Mouse (Mus musculus): ENCODE data around the gene Arpc4. TPM values are rescaled to one million over a fixed set of nuclear protein-coding genes. Genes with fewer than 3 reads are reported as not detected.
A peak's percentile ranks its signal among the peaks of the same experiment; 100 is the strongest.

Arpc4 gene
- polyA plus RNA-seq, 1 experiment from 2014 or later = 241 TPM

DNA sequence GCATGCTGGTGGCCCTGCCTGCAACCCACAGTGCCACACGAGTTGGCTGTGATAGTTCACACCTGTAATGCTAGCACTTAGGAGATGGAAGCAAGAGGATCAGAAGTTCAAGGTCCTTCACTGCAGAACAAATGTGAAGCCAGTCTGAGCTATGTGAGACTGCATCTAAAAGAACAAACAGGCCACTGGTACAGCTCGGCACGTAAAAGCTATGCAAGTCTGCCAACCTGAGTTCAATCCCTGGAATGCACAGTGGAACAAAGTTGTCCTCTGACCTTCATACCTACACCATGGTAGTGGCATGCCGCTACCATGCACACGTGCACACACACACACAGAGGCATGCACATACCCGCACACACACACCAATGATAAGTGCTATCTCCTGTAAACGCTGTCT, 46.3 kb downstream of the Arpc4 start:
- H3K27me3 ChIP-seq = no peaks in the 10 kb centered on the region
- no peak for DNase-seq (ENCODE audit: low read depth, low spot score)
- no peak for TF ChIP-seq CTCF (IDR thresholded peaks at IDR 0.05)
- POLR2A ChIA-PET = no interaction called here
- CTCF ChIA-PET = no interaction called here
- in situ Hi-C loops (cut with MboI; ENCODE audit: low pct_unique_long_range_greater_than_20kb) = no loop called here
- no peak for ATAC-seq

GRCm38 (mm10) chr6:113426696-113427095, 48.8 kb downstream of the Arpc4 start:
- in situ Hi-C loops (cut with MboI; ENCODE audit: low pct_unique_long_range_greater_than_20kb) = no loop called here
- ChIA-PET CTCF (interaction anchor here (0.8 kb wide), 1 partner anchor 11 kb away, joined by 3 read pairs; no protein-coding TSS in a partner anchor), POLR2A (no interaction called here)
- ATAC-seq = no peak
- H3K27me3 ChIP-seq = no peaks in the 10 kb centered on the region
- DNase-seq (ENCODE audit: low read depth, low spot score) = no peak
- TF ChIP-seq CTCF (IDR thresholded peaks at IDR 0.05) = no peak

GRCm38 (mm10) chr6:113427397-113427796, 49.5 kb downstream of the Arpc4 start:
- ChIA-PET CTCF (interaction anchor here (0.8 kb wide), 1 partner anchor 12 kb away, joined by 3 read pairs; no protein-coding TSS in a partner anchor), POLR2A (interaction anchor here (0.8 kb wide), 1 partner anchor 110 kb away, joined by 5 read pairs; no protein-coding TSS in a partner anchor)
- no peak for TF ChIP-seq CTCF (IDR thresholded peaks at IDR 0.05)
- no peak for DNase-seq (ENCODE audit: low read depth, low spot score)
- no peak for ATAC-seq
- in situ Hi-C loops (cut with MboI; ENCODE audit: low pct_unique_long_range_greater_than_20kb) = no loop called here
- H3K27me3 ChIP-seq = no peaks in the 10 kb centered on the region

- CTCF ChIA-PET = no interaction called here
- ATAC-seq (no peak), DNase-seq (ENCODE audit: low read depth, low spot score) (no peak)
- TF ChIP-seq CTCF (IDR thresholded peaks at IDR 0.05) = no peak
- no peaks in the 10 kb centered on the region for H3K27me3 ChIP-seq
- in situ Hi-C loops (cut with MboI; ENCODE audit: low pct_unique_long_range_greater_than_20kb) = no loop called here
- POLR2A ChIA-PET = no interaction called here
These were observed 50.1 kb downstream of the Arpc4 start for GRCm38 (mm10) chr6:113428006-113428405.

GRCm38 (mm10) chr6:113429965-113430364, 52.0 kb downstream of the Arpc4 start:
- POLR2A ChIA-PET = no interaction called here
- DNase-seq (ENCODE audit: low read depth, low spot score) (no peak), ATAC-seq (no peak)
- no peaks in the 10 kb centered on the region for H3K27me3 ChIP-seq
- no peak for TF ChIP-seq CTCF (IDR thresholded peaks at IDR 0.05)
- in situ Hi-C loops (cut with MboI; ENCODE audit: low pct_unique_long_range_greater_than_20kb) = no loop called here
- CTCF ChIA-PET = interaction anchor here (0.8 to 1.6 kb wide), 3 partner anchors 10 to 11 kb away, joined by 3 to 4 read pairs (median 4); partner anchors contain the start of gene Rpusd3

GRCm38 (mm10) chr6:113430846-113431245, 52.9 kb downstream of the Arpc4 start:
- DNase-seq (ENCODE audit: low read depth, low spot score) = no peak
- in situ Hi-C loops (cut with MboI; ENCODE audit: low pct_unique_long_range_greater_than_20kb) = no loop called here
- ChIA-PET CTCF (interaction anchor here (1.5 to 1.6 kb wide), 2 partner anchors 9 to 11 kb away, joined by 4 read pairs; no protein-coding TSS in a partner anchor), POLR2A (no interaction called here)
- ATAC-seq = peak; percentile 27
- no peak for TF ChIP-seq CTCF (IDR thresholded peaks at IDR 0.05)
- H3K27me3 ChIP-seq = no peaks in the 10 kb centered on the region

GRCm38 (mm10) chr6:113431801-113432200, 53.9 kb downstream of the Arpc4 start:
- ATAC-seq = no peak
- in situ Hi-C loops (cut with MboI; ENCODE audit: low pct_unique_long_range_greater_than_20kb) = no loop called here
- ChIA-PET CTCF (interaction anchor here (0.6 to 1.0 kb wide), 2 partner anchors 24 to 49 kb away, joined by 3 read pairs; no protein-coding TSS in a partner anchor), POLR2A (no interaction called here)
- no peak for TF ChIP-seq CTCF (IDR thresholded peaks at IDR 0.05)
- no peaks in the 10 kb centered on the region for H3K27me3 ChIP-seq
- no peak for DNase-seq (ENCODE audit: low read depth, low spot score)

GRCm38 (mm10) chr6:113433661-113434060, 55.7 kb downstream of the Arpc4 start:
- ATAC-seq (no peak), DNase-seq (ENCODE audit: low read depth, low spot score) (no peak)
- no peaks in the 10 kb centered on the region for H3K27me3 ChIP-seq
- TF ChIP-seq CTCF (IDR thresholded peaks at IDR 0.05) = no peak
- in situ Hi-C loops (cut with MboI; ENCODE audit: low pct_unique_long_range_greater_than_20kb) = no loop called here
- POLR2A ChIA-PET = no interaction called here
- CTCF ChIA-PET = no interaction called here

- TF ChIP-seq CTCF (IDR thresholded peaks at IDR 0.05) = no peak
These were observed 56.8 kb downstream of the Arpc4 start for GRCm38 (mm10) chr6:113434691-113435090.

DNA sequence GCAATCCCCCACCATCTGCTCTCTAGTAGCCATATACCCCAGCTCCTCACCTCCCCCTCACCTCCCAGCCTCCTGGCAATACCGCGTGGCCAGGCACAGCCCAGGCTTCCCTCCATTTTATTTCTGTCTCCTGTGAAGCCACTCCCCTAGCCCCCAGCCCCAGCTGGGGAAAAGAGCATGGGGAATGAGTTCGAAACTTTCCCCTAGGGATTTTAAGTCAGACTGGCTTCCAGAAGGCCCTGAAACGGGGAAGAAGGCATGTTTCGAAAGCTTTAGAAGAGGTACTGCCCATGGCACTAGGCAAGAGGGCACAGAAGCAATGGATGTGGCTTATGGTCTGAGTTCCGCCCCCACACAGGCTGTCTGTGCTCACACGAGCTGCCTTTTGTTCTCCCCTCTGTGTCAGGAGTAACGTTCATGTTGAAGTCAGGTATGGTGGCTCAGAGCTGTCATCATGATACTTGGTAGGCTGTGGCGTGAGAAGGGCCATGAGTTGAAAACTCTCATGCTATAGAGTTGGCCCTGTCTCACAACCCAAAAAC, 57.8 kb downstream of the Arpc4 start, which contains the start of gene Cidec:
Gene Cidec (minus strand): TSS at position 97 of the 542 bp plus-strand sequence.
- in situ Hi-C loops (cut with MboI; ENCODE audit: low pct_unique_long_range_greater_than_20kb) = no loop called here
- CTCF ChIA-PET = no interaction called here

More at GRCm38 (mm10) chr6:113434691-113435090, 56.8 kb downstream of the Arpc4 start:
- ATAC-seq (no peak), DNase-seq (ENCODE audit: low read depth, low spot score) (no peak)
- no peaks in the 10 kb centered on the region for H3K27me3 ChIP-seq
- ChIA-PET CTCF (no interaction called here), POLR2A (no interaction called here)
- in situ Hi-C loops (cut with MboI; ENCODE audit: low pct_unique_long_range_greater_than_20kb) = no loop called here

DNA sequence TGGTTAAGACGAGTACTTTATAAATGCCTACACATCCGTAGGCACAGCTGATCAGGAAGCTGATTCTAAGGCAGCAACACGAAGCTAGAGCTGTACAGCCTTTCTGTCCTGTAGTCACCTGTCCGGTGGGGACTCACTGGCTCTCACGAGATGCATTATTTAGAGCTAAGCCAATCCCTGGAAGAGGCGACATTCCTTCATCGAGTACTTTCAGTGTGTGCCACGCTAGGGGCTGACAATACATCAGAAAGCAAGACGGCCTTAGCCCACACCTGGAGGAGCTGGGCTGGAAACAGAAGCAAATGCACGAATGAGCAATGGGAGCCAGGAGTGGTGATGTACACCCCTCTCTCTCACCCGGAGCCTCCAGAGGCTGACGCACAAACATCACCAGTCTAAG, 59.2 kb downstream of the Arpc4 start:
- no peaks in the 10 kb centered on the region for H3K27me3 ChIP-seq
- ChIA-PET CTCF (interaction anchor here (1.6 kb wide), 1 partner anchor 18 kb away, joined by 3 read pairs; the partner anchor contains the start of gene Rpusd3), POLR2A (no interaction called here)
- ATAC-seq = no peak
- DNase-seq (ENCODE audit: low read depth, low spot score) = no peak
- TF ChIP-seq CTCF (IDR thresholded peaks at IDR 0.05) = no peak
- in situ Hi-C loops (cut with MboI; ENCODE audit: low pct_unique_long_range_greater_than_20kb) = no loop called here

More for the DNA sequence above, 57.8 kb downstream of the Arpc4 start, which contains the start of gene Cidec:
- H3K27me3 ChIP-seq = no peaks in the 10 kb centered on the region
- DNase-seq (ENCODE audit: low read depth, low spot score) = no peak
- POLR2A ChIA-PET = interaction anchor here (0.5 kb wide), 1 partner anchor 127 kb away, joined by 3 read pairs; no protein-coding TSS in a partner anchor
- no peak for ATAC-seq
- TF ChIP-seq CTCF (IDR thresholded peaks at IDR 0.05) = no peak

Measured in Patski (cell line).